12 mouse cellular contexts compared by ENCODE assay signal in the genomic region with DNA sequence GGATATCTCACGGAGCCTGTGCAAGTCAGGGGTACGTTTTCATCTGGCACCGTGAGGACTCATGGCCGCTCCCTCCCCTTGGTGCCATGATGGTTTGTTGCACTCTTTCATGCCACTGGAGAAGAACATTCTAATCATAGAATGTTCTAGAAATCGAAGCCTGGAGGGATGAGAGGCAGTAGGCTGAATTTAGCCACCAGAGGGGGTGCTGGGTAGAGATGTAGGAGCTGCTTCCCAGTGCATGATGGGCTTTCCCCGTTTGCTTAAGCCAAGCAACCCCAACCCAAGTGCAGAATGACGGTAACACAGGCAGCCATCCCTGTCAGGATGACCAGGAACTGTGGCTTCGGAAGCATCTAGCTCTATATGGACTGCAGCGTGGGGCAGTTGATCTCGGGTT. TPM values are rescaled to one million over a fixed set of nuclear protein-coding genes. Genes with fewer than 3 reads are reported as not detected.
DNase-seq lines count a peak whose midpoint lies in the region; ATAC-seq and TF ChIP-seq lines count a peak whose summit lies in the region.
"Had no signal": no experiment of that assay in that cellular context is flagged by ENCODE, and none has a peak within 500 bp of the region (broad histone marks: within the 10 kb centered on the region; RNA-seq: fewer than 3 reads in every experiment).

No protein-coding gene starts in this region.

- no peak for TF ChIP-seq EP300 in lung, postnatal 0 days (IDR thresholded peaks at IDR 0.05)

- H3K27me3 ChIP-seq in lung, postnatal 0 days (replicated peaks; ENCODE audit: insufficient read depth, low read length): no peaks in the 10 kb centered on the region

- peak; percentile 62 for TF ChIP-seq CTCF in lung, postnatal 0 days (IDR thresholded peaks at IDR 0.05)

- 77% methylated on average over 10 of the region's 10 CpGs for whole genome bisulfite sequencing in lung, postnatal 0 days

- ATAC-seq in lung, postnatal 0 days: no peak
- no peak for ATAC-seq in erythroid progenitor cell, adult 5-6 weeks (replicated peaks; ENCODE audit: low FRiP score, poor library complexity, severe bottlenecking)
- ATAC-seq: activated CD4-positive, CD25-positive, alpha-beta regulatory T cell, adult 4 months had no signal

- H3K27ac ChIP-seq in lung, postnatal 0 days (ENCODE audit: low read length): no peak overlapping the region
- H3K27ac ChIP-seq: midbrain, embryonic 12.5 days had no signal

- DNase-seq in cerebellum, postnatal 10 days: peak; percentile 42 to 55
- DNase-seq in cerebellum, adult 11 months: no peak
- peak; percentile 37 for DNase-seq in kidney, postnatal 14 days
- no peak for DNase-seq in kidney, adult 9 months
- peak; percentile 62 for DNase-seq in CD4-positive helper T cell, adult 2 months (ENCODE audit: low read depth, low spot score)
- DNase-seq in lung, postnatal 0 days (ENCODE audit: low spot score): peak; percentile 26
- DNase-seq in spleen, postnatal 4 days (ENCODE audit: low spot score in 2 of 2): no peak

- no peaks in the 10 kb centered on the region; the same call in 1 of the 2 replicates for H3K4me1 ChIP-seq in lung, postnatal 0 days (ENCODE audit: insufficient read depth, low read depth, low read length)

- H3K4me3 ChIP-seq in lung, postnatal 0 days (ENCODE audit: low read depth, low read length): no peak overlapping the region
- H3K4me3 ChIP-seq: midbrain, embryonic 12.5 days had no signal

- H3K9ac ChIP-seq in lung, postnatal 0 days (replicated peaks; ENCODE audit: low read depth): no peak overlapping the region
- H3K9ac ChIP-seq: midbrain, embryonic 12.5 days had no signal

- no peak overlapping the region for H3K4me2 ChIP-seq in lung, postnatal 0 days (replicated peaks; ENCODE audit: low read depth, low read length)
- H3K4me2 ChIP-seq: midbrain, embryonic 12.5 days had no signal

- H3K36me3 ChIP-seq in lung, postnatal 0 days (ENCODE audit: insufficient read depth, low read length): no peaks in the 10 kb centered on the region
- H3K36me3 ChIP-seq: midbrain, embryonic 12.5 days had no signal

- no peaks in the 10 kb centered on the region for H3K9me3 ChIP-seq in lung, postnatal 0 days (ENCODE audit: low read length)
- H3K9me3 ChIP-seq: midbrain, embryonic 12.5 days had no signal

RNA-seq across cellular contexts. Expression of gene Gm21969, which starts 32.2 kb away (rescaled TPM):
- not detected in 2 replicates for polyA plus RNA-seq in lung, postnatal 0 days (2015; fragmentation: Nextera tagmentation; extraction: Ambion mirVana)
- total RNA-seq in erythroid progenitor cell, adult 5-6 weeks (2015; ENCODE audit: low replicate concordance): not detected in 2 replicates
- total RNA-seq in erythroid progenitor cell, adult 5-6 weeks (2017; ENCODE audit: low replicate concordance): not detected in 2 replicates
- total RNA-seq: heart, postnatal 36 days had no signal
- polyA plus RNA-seq: activated CD4-positive, CD25-positive, alpha-beta regulatory T cell, adult 4 months; large intestine, adult 2 months; midbrain, embryonic 12.5 days had no signal

RNA-seq across cellular contexts. Expression of gene Iffo2, which starts 40.4 kb away (rescaled TPM):
- 4.7 and 6.2 TPM in 2 replicates for polyA plus RNA-seq in lung, postnatal 0 days (2015; fragmentation: Nextera tagmentation; extraction: Ambion mirVana)
- not detected in 2 replicates for total RNA-seq in erythroid progenitor cell, adult 5-6 weeks (2015; ENCODE audit: low replicate concordance)
- 0.39 TPM in 1 of 2 replicates, not detected in the other for total RNA-seq in erythroid progenitor cell, adult 5-6 weeks (2017; ENCODE audit: low replicate concordance)

RNA-seq across cellular contexts. Expression of gene Aldh4a1, which starts 51.9 kb away (rescaled TPM):
- 13.4 and 19.7 TPM in 2 replicates for polyA plus RNA-seq in lung, postnatal 0 days (2015; fragmentation: Nextera tagmentation; extraction: Ambion mirVana)
- total RNA-seq in erythroid progenitor cell, adult 5-6 weeks (2015; ENCODE audit: low replicate concordance): 1.7 and 1.8 TPM in 2 replicates
- total RNA-seq in erythroid progenitor cell, adult 5-6 weeks (2017; ENCODE audit: low replicate concordance): 0.30 and 4.7 TPM in 2 replicates

Comparison
In these comparisons a context has a peak if more than half of its experiments do, and no peak if none do; other contexts are left out.
1. DNase-seq: peak in cerebellum, postnatal 10 days (2 of 2), kidney, postnatal 14 days (single experiment), CD4-positive helper T cell, adult 2 months (single experiment) and lung, postnatal 0 days (single experiment); none in cerebellum, adult 11 months (single experiment), kidney, adult 9 months (single experiment) and spleen, postnatal 4 days (0 of 2).